Mouse (Mus musculus) hindbrain, embryonic 16.5 days (tissue): ENCODE results near the gene Tfap2b. TPM values are rescaled to one million over a fixed set of nuclear protein-coding genes. Genes with fewer than 3 reads are reported as not detected.

Source experiments
- ATAC-seq: fragments of 200-750 bp; cut with Nextera tagmentation; 2 replicates; pipeline ENCODE4 v1.8.0; 2017; ENCODE audit warnings: moderate TSS enrichment, moderate library complexity
- H3K27ac ChIP-seq: fragments of 300-500 bp; sonication (generic); 2 replicates; pipeline ENCODE4 v1.5.1; 2014; ENCODE audit warnings: low read depth, mild to moderate bottlenecking, control low read depth, low read length, moderate library complexity
- H3K27me3 ChIP-seq: fragments of 300-500 bp; sonication (generic); replicated peaks from 2 replicates; pipeline ENCODE4 v1.6.1; 2014; ENCODE audit warnings: low read length; ENCODE audit not compliant: control insufficient read depth, insufficient read depth
- H3K36me3 ChIP-seq: fragments of 300-500 bp; sonication (generic); 2 replicates; pipeline ENCODE4 v1.6.1; 2014; ENCODE audit warnings: mild to moderate bottlenecking, low read length, moderate library complexity, mixed read lengths; ENCODE audit not compliant: control insufficient read depth, insufficient read depth
- H3K4me1 ChIP-seq: fragments of 300-500 bp; sonication (generic); 2 replicates; pipeline ENCODE4 v1.6.1; 2014; ENCODE audit warnings: low read depth, low read length; ENCODE audit not compliant: control insufficient read depth, insufficient read depth
- H3K4me2 ChIP-seq: fragments of 300-500 bp; sonication (generic); 2 replicates; pipeline ENCODE4 v1.6.1; 2014; ENCODE audit warnings: mild to moderate bottlenecking, low read length, control low read depth, moderate library complexity
- H3K4me3 ChIP-seq: fragments of 300-500 bp; sonication (generic); 2 replicates; pipeline ENCODE4 v1.5.1; 2014; ENCODE audit warnings: mild to moderate bottlenecking, low read length, control low read depth, moderate library complexity
- H3K9ac ChIP-seq: fragments of 300-500 bp; sonication (generic); 2 replicates; pipeline ENCODE4 v1.6.1; 2014; ENCODE audit warnings: low read depth, mild to moderate bottlenecking, control low read depth, low read length, moderate library complexity
- H3K9me3 ChIP-seq: fragments of 300-500 bp; sonication (generic); 2 replicates; pipeline ENCODE4 v1.6.1; 2014; ENCODE audit warnings: mild to moderate bottlenecking, low read length, moderate library complexity; ENCODE audit not compliant: control insufficient read depth
- WGBS: fragments of 180-500 bp; shearing (Covaris S2); extraction: QIAGEN DNeasy Blood & Tissue Kit; methylation state at CpG from one replicate; pipeline ENCODE4 v1.1.7; 2014; 5-methylcytosine and 5-hydroxymethylcytosine counted together
- polyA plus RNA-seq: library from polyadenylated mRNA; unstranded; fragments of >200 nt; fragmentation: Nextera tagmentation; extraction: Ambion mirVana; gene quantifications from 2 replicates; pipeline ENCODE4 v1.2.1, GENCODE M21; 2015

The Tfap2b gene
- polyA plus RNA-seq, 1 experiment from 2014 or later: 40.1 TPM

DNA sequence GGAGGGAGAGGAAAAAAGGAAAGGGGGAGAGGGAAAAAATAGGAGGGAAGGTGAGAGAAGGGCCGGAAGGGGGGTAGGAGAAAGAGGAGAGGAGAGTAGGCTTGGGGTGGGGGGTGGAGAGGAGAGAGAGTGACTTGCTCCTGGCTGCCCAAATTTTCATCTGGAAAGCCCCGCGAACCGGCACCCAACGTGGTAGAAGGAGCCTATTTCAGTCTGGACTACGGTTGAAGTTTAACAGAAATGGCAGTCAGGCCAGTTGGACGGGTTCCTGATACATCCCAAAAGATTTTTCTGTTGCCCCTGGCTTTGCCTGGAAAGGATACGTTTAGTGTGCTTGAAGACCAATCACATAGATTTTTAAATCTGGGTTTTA is 2.3 kb downstream of the Tfap2b start:
- ATAC-seq: no peak
- peaks cover 46% of the 10 kb centered on the region for H3K27me3 ChIP-seq
- H3K36me3 ChIP-seq: no peaks in the 10 kb centered on the region
- H3K27ac ChIP-seq: peak overlapping the region; percentile 44
- WGBS: 3% methylated on average over 8 of the region's 8 CpGs
- no peaks in the 10 kb centered on the region for H3K9me3 ChIP-seq
- peak overlapping the region; percentile 36 for H3K4me3 ChIP-seq
- H3K9ac ChIP-seq: no peak overlapping the region
- no peak overlapping the region for H3K4me2 ChIP-seq
- H3K4me1 ChIP-seq: peaks cover 4% of the 10 kb centered on the region; the same call in 1 of the 2 replicates

DNA sequence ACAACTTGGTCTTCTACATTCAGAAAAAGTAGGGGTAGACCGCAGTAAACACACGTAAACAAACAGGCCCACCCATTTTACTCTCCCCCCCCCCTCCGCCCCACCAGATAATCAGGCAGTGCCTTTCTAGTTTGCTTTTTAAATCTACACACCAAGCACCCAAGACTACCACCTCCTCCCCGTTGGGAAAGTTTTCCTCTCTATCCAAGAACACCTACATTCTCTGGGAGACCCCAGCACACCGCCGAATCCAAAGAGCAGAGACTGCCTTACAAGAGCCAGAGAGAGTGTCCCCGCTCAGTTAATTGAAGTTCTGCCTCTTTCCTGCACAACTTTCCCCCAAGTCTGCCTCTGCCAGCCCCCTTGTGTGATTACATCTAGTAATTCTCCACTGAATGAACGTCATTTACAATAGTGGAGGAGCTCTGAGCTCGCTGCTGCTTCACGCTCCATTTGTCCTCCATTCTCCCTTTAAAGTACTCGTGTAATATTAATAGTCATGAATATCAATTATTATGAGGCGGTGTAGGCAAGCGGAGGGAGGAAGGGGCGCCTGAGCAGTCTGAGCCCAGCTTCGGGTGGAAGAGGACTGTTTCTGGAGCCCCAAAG is 2.9 kb downstream of the Tfap2b start:
- H3K9me3 ChIP-seq: no peaks in the 10 kb centered on the region
- no peak overlapping the region for H3K27ac ChIP-seq
- WGBS: under 1% methylated on average over 15 of the region's 15 CpGs
- H3K36me3 ChIP-seq: no peaks in the 10 kb centered on the region
- no peak overlapping the region; the same call in 1 of the 2 replicates for H3K9ac ChIP-seq
- H3K4me3 ChIP-seq: peak overlapping the region; percentile 19; the same call in 1 of the 2 replicates
- peaks cover 4% of the 10 kb centered on the region; the same call in 1 of the 2 replicates for H3K4me1 ChIP-seq
- 0 out of 2 replicates have a peak, but pooled peaks have one; percentile 38 for ATAC-seq
- peak overlapping the region; percentile 10 for H3K4me2 ChIP-seq
- peaks cover 52% of the 10 kb centered on the region for H3K27me3 ChIP-seq

DNA sequence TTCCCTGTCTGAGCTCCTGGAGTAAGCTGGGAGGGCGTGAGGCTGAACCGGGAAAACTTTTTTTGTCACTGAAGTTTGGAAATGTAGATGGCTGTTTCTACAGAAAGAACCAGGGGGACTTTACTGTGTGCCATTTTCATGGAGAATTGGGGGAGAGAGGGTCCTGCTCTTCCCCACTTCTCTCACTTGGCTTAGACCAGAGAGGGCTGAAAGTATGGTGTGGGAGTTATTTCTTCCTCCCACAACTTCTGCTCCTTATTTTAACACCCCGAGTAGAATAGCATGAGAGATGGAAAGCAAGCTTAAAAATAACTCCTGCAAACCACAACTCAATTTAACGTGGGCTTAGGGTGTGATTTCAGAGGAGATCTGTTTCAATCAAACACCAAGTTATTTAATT is 4.0 kb downstream of the Tfap2b start:
- H3K36me3 ChIP-seq: no peaks in the 10 kb centered on the region
- H3K4me2 ChIP-seq: peak overlapping the region; percentile 23
- H3K4me1 ChIP-seq: peaks cover 4% of the 10 kb centered on the region; the same call in 1 of the 2 replicates
- no peak for ATAC-seq
- no peak overlapping the region for H3K27ac ChIP-seq
- peaks cover 52% of the 10 kb centered on the region for H3K27me3 ChIP-seq
- H3K4me3 ChIP-seq: peak overlapping the region; percentile 18
- H3K9ac ChIP-seq: no peak overlapping the region
- WGBS: 3% methylated on average over 4 of the region's 4 CpGs
- no peaks in the 10 kb centered on the region for H3K9me3 ChIP-seq

DNA sequence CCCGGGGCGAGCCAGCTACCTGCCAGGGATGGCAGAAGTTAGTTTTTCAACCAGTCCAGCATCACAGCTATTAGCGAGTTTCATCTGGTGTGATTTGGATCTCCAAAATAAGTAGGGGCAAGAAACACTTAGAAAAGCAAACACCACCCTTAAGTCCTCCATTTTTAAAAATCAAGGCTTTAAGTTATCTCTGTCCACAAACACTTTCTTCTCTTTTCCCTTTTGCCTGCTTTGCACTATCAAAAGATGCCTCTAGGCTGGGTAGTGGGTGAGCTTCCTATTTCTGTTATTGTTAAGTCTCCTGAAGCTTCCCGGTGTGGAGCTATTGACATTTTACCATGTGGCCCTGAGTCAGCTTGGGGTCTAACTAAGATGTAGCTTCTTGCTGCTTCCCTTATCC is 4.5 kb downstream of the Tfap2b start:
- Histone ChIP-seq H3K4me3 (peak overlapping the region; percentile 18), H3K4me1 (peaks cover 4% of the 10 kb centered on the region; the same call in 1 of the 2 replicates), H3K4me2 (peak overlapping the region; percentile 3; the same call in 1 of the 2 replicates), H3K9me3 (no peaks in the 10 kb centered on the region), H3K36me3 (no peaks in the 10 kb centered on the region), H3K27me3 (peaks cover 54% of the 10 kb centered on the region), H3K27ac (no peak overlapping the region), H3K9ac (no peak overlapping the region)
- ATAC-seq: no peak
- WGBS: 8% methylated on average over 4 of the region's 4 CpGs

DNA sequence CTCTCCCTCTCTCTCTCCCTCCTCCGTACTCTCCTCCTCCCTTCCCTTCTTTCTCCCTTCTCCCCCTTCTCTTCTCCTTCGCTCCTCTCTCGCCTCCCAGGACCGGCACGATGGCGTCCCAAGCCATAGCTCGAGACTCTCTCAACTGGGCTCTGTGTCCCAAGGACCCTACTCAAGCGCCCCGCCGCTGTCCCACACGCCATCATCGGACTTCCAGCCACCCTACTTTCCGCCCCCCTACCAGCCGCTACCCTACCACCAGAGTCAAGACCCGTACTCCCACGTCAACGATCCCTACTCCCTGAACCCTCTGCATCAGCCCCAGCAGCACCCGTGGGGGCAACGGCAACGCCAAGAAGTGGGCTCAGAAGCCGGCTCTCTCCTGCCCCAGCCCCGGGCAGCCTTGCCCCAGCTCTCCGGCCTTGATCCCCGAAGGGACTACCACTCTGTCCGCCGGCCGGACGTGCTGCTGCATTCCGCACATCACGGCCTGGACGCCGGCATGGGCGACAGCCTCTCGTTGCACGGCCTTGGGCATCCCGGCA is 5.2 kb downstream of the Tfap2b start:
- Histone ChIP-seq H3K4me1 (peaks cover 4% of the 10 kb centered on the region; the same call in 1 of the 2 replicates), H3K4me2 (peak overlapping the region; percentile 22), H3K9ac (peak overlapping the region; percentile 39), H3K4me3 (peak overlapping the region; percentile 34), H3K9me3 (no peaks in the 10 kb centered on the region), H3K27ac (0 out of 2 replicates have a peak overlapping the region, but pooled peaks have one; percentile 23), H3K36me3 (no peaks in the 10 kb centered on the region), H3K27me3 (peaks cover 57% of the 10 kb centered on the region)
- under 1% methylated on average over 36 of the region's 36 CpGs for WGBS
- no peak for ATAC-seq

DNA sequence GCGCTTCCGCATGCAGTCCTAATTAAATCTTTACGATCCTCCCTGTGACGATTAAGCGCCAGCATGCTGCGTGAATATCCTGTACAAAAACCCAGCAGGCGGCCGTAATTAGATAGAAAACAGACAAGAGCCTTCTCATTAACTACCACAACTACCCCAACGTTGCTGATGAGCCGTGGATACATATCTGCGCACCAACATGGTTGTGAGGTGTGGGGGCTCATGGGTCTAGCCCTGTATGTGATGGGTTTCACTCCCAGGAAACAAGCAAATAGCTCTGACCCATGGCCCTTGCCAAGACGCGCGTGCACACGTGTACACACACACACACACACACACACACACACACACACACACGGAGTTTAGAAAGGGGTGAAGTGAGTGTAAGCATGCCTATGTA is 8.7 kb downstream of the Tfap2b start:
- Histone ChIP-seq H3K4me2 (peak overlapping the region; percentile 28), H3K9ac (no peak overlapping the region), H3K4me3 (no peak overlapping the region; the same call in 1 of the 2 replicates), H3K9me3 (no peaks in the 10 kb centered on the region), H3K4me1 (no peaks in the 10 kb centered on the region), H3K36me3 (no peaks in the 10 kb centered on the region), H3K27me3 (peaks cover 69% of the 10 kb centered on the region), H3K27ac (no peak overlapping the region)
- WGBS: 2% methylated on average over 16 of the region's 16 CpGs
- peak; percentile 54 for ATAC-seq

DNA sequence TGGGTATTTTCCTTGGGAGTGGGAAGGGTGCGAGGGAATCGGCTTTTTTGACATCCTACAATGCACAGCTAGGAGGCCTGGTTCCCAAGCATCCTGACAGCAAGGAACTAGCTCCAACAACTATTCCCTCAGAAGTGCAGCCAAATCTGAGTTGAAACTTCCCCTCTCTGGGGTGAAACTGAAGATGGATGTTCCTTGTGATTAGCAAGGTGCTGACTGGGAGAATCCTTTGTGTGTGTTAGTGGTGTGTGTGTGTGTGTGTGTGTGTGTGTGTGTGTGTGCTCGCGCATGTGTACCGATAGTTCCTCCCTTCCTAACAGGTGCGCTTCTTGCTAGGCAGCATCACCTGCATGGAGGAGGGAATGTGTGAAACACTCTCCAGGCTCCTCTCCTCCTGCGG is 9.5 kb downstream of the Tfap2b start:
- H3K27ac ChIP-seq: no peak overlapping the region
- H3K9me3 ChIP-seq: no peaks in the 10 kb centered on the region
- no peaks in the 10 kb centered on the region for H3K36me3 ChIP-seq
- no peak for ATAC-seq
- no peaks in the 10 kb centered on the region for H3K4me1 ChIP-seq
- H3K9ac ChIP-seq: no peak overlapping the region
- H3K4me3 ChIP-seq: no peak overlapping the region
- 9% methylated on average over 7 of the region's 7 CpGs for WGBS
- H3K27me3 ChIP-seq: peaks cover 68% of the 10 kb centered on the region
- H3K4me2 ChIP-seq: no peak overlapping the region

DNA sequence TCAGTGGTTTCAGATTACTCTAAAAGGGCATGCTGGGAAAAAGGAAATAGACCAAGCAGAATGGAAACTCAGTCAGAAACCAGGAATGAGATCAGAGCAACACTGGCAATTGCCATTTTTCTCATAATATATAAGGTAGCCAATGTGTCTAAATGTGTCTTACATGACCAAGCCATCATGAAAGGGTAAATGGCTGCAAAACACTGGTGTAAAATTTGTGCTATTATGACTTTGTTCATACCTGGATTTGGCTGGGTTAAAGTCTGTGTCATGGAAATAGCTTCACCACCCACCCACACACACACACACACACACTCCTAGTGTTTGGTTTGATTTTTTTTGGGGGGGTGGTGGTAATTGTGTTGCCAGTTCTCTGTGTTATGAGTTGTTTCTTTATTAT is 10.7 kb downstream of the Tfap2b start:
- peaks cover 70% of the 10 kb centered on the region for H3K27me3 ChIP-seq
- no peak overlapping the region for H3K4me3 ChIP-seq
- H3K4me2 ChIP-seq: no peak overlapping the region
- H3K36me3 ChIP-seq: no peaks in the 10 kb centered on the region
- ATAC-seq: no peak
- H3K27ac ChIP-seq: no peak overlapping the region
- no peaks in the 10 kb centered on the region for H3K4me1 ChIP-seq
- H3K9me3 ChIP-seq: no peaks in the 10 kb centered on the region
- H3K9ac ChIP-seq: no peak overlapping the region

DNA sequence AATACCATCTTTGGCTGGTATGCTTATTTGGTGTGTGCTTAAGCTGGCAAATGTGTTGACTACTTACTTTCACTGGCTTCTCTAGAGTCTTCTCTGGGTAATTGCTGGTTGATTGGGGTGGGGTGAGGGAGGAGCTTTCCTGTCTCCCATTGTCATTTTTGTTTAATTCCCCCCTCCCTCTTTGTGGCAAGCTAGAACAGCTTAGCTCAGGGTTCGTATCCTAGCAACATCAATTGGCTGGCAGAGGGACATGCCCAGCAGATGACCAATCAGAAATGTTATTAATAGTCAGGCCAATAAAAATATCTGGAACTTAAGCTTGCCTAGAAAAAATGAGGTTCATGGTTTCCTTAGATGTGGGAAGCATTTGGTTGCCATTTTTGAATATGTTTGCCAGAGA is 11.8 kb downstream of the Tfap2b start:
- Histone ChIP-seq H3K9ac (no peak overlapping the region), H3K4me2 (no peak overlapping the region), H3K27ac (no peak overlapping the region), H3K27me3 (peaks cover 63% of the 10 kb centered on the region), H3K36me3 (no peaks in the 10 kb centered on the region), H3K9me3 (no peaks in the 10 kb centered on the region), H3K4me3 (no peak overlapping the region), H3K4me1 (no peaks in the 10 kb centered on the region)
- 0% methylated on average over 1 of the region's 1 CpGs for WGBS
- no peak for ATAC-seq
